Mouse (Mus musculus): Measurements from ENCODE around the gene Rsph1. TPM values are rescaled to one million over a fixed set of nuclear protein-coding genes. Genes with fewer than 3 reads are reported as not detected.

Rsph1 gene
- polyA plus RNA-seq, 1 experiment = 0.52 TPM

DNA sequence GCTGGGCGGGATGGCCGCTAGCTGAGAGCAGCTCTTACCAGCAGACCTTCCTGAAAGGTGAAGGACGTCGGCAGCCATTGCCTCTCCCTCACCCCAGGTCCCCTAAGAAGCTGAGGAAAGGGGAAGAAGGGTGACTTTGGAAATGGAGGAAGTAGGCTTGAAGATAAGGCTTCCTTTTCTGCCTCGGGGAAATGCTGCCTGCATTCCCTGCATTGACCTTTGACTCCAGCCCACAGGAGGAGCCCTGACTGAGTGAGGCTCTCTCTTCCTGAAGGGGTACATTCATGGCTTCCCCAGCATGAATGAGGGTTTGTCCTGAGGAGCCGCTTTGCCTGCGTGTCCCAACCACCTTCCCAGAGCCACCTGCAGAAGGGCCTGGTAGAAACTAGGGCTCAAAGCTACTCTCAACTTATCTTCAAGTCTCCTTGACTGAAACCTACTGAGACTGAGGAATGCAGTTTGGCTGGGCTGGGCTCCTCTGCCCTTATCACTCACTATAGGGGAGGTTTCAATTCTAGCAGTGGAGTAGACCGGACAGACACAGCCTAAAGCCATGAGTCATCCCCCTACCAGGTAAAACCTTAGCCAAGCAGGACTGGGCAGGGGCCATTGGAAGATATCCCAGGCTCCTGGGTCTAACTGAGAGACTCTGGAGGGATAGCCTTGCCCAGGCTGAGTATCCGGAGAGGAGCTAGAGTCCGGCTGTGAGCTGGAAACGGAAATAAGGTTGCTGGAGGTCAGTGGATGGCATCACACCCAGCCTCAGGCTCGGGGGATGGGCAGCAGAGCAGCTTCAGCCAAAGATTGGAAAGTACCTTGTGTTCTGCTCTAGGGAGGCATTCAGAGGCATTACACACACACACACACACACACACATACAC is 28.0 kb upstream of the Rsph1 start:
- DNase-seq (ENCODE audit: low read depth, low spot score) = no peak
- 29% methylated on average over 12 of the region's 12 CpGs for WGBS

DNA sequence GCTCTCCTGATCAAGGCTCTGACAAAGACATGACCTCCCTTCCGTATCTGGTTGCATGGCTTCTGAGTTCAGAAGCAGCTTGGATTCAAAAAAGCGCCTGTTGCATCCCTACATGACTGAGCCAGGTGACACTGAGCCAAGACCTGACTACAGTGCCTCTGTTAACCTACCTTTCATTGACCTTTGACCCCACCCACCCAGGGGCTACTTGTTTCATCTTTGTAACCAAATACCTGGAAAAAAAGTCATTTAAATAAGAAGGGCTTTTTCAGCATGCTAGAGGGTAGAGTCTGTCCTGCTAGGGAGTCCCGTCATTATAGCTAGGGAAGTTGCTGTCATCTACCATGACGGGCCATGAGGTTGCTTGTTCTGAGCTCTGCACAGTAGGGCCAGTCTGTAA is 26.2 kb upstream of the Rsph1 start:
- 91% methylated on average over 4 of the region's 4 CpGs for WGBS

DNA sequence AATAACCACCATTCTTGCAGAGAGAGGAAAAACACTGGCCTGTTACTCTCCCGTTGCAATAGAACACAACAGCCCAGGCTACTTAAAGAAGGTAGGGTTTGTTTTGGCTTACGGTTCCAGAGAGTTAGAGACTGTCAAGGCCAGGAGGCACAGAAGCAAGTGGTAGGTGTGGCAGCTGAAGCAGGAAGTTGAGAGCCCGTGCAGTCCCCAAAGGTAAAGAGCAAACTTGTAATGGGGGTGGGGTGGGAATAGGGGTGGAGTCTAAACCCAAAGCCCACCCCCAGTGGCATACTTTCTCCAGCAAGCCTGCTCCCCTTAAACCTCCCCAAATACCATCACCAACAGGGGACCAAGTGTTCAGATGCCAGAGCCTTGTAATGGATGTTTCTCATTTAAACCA is 23.6 kb upstream of the Rsph1 start:
- no peak for DNase-seq (ENCODE audit: low read depth, low spot score)
- WGBS = 23% methylated on average over 3 of the region's 3 CpGs

More for the DNA sequence above, 26.2 kb upstream of the Rsph1 start:
- DNase-seq (ENCODE audit: low read depth, low spot score) = no peak

DNA sequence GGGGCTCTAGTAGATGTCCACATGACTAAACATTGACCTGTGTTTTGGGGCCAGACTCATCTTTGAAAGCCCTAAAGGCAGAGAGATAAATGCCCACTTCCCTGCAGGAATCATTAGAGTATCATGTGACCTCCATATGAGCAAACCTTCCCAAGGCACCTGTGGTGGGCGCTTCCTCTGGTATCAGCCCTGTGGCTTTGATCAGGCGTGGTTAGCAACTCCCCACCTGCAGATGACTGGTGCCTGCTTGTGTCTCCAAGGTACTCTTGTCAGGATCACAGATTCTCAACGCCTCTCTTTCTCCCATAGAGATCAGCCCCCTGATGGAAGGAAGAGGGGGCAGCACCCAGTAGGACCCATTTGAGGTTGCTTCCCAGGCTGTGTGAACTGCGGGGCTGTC is 22.8 kb upstream of the Rsph1 start:
- DNase-seq (ENCODE audit: low read depth, low spot score) = no peak
- 88% methylated on average over 4 of the region's 4 CpGs for WGBS

DNA sequence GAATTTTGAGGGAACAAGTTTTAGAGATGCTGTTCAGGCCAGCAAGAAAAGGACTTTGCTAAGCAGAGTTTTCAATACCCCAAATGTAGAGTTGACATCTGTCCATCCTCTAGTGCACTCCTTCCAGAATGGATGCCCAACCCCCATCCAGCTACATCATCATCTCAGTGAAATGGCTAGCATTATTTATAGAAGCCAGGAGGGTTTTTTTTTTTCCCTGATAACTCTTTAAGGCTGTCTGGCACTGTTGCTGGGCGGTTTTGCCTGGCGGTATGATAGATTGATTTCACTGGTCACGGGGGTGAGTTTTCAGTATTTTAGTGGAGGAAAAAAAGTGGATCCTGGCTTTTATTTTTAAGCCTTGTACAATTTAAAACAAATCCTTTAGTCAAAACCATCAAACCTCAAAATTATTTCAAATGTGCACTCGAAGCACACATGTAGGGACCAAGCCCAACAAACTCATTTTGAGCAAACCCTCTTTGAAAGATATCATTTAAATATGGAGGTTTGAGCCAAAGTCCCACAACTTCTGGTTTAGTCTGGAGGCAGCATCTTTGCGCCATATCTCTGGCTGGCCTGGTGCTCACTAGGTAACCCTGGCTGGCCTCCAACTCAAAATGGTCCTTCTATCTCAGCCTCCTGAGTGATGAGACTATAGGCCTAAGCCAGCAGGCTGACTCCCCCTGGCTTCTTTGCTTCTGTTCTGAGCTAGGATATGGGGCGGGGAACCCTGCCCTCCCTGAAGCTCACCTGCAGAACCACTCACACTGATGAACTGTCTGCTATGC is 21.4 kb upstream of the Rsph1 start:
- DNase-seq (ENCODE audit: low read depth, low spot score) = no peak
- WGBS = 91% methylated on average over 6 of the region's 6 CpGs

DNA sequence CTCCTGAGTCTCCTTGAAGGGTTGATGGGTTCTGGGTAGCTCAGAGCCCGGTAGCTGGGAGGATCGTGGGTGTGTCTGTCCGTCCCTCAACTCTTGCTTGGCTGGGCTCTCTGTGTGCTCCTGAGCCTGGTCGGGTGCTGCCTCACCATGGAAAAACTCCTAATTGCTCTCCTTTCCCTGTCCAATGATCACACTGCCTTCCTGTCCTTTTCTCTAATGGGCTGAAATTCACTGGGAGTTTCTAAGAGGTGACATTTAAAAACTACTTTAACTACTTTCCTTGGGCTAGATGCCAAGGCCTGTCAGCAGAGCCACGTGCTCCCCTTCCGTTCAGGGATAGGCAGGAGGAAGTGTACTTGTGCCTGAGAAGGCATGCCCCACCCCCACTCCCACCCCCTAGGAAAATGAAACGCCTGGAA is 20.3 kb upstream of the Rsph1 start:
- DNase-seq (ENCODE audit: low read depth, low spot score) = no peak
- 2% methylated on average over 7 of the region's 7 CpGs for WGBS

DNA sequence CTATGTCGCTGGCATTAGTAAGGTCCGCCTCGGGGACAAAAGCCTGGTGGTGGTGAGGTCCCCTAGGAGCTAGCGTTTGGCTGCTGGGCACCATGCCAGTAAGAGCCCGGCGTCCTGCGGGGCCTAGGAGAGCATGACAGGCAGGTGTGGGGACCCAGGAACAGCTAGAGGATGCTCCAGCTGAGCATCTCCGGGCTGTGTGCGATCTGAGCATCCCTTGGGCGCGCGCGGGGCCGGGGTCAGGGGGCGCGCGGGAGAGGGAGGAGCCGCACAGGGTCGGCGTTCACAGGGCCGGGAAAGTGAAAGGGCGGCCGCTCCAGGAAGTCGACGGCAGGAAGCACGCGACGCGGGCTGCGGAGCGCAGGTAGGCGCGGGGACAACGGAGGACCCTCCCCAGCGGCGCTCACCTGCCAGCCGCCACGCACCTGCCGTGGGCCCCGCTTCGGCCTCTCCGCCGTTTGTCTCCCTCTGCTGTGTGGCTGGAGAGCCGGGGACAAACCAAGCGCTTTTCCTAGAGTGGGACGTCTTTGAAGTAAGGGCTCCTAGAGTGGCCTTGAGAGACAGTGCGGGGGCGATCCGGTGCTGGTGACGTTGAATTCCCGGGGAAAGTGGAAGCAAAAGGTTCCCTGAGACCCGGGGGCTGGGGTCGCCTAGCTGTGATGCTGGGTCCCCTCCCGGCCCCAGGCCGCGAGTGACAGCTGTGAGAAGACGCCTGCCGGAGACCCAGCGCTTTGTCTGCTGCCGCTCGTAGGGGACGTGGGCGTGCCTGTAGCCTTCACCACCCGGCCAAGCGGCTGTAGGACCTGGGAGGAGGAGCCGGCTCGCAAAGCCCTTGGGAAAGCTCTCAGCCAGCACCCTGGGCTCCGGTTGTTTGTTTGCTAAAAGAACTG is 19.0 kb upstream of the Rsph1 start:
- WGBS = 1% methylated on average over 68 of the region's 68 CpGs
- no peak for DNase-seq (ENCODE audit: low read depth, low spot score)

DNA sequence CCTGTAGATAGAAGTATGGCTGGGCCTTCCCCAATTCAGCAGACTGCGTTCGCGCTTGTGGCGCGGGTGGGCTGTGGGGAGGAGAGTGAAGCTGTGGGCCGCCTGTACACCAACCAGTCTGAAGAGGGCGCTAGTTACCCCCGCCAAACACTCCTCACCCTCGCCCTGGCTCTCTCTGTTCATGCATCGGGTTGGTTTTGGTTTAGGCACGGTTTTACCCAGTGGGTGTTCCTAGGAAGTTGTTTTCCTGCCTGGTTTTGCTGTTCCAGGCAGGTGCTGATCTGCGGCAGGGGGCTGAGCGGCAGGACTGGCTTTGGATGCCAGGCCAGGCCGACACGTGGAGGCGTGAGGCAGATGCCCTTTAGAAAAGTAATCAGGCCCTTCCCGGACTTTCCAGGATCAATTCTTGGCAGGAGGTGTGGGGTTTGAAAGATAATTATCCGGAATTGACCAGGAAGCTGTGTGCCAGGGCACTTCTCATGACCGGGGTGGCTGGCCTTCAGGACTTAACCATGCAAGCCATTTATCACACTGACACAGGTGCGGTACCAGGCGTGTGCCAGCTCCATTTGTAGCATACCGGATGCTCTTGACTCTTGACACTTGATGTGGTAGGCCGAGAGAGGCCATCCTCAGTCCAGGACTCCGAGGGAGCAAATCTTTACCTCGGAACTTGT is 18.2 kb upstream of the Rsph1 start:
- 21% methylated on average over 25 of the region's 25 CpGs for WGBS

DNA sequence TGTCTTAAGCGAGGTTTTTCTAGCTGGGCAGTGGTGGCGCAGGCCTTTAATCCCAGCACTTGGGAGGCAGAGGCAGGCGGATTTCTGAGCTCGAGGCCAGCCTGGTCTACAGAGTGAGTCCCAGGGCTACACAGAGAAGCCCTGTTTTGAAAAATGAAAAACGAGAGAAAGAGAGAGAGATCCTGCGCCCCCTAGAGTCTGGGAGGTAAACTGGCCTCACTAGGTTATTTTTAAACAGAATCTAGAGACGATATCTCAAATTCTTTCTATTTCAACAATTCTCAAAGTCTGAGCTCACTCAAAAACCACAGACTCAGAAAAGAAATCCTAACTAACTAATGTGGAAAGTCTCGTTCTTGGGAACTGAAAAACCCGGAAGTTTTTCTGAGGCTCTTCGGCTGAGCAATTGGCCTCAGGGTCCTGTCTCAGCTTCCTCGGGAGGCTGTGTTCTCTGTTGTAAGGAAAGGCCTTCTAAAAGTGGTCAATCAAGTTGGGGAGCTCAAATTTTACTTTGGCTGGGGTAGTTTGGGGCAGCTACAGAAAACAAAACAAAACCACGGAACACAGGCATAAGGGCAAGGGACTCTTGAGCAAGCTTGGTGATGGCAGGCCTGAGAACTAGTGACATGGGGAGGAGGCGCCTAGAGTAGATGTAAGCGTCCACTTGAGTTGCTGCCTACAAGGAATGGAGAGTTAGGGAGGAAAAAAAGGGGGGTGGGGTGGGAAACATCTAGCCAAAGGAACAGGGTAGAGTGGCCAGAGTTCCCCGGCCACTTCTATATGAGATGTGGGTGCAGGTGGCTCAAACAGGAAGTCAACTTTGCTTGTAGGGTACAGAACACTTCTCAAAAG is 17.4 kb upstream of the Rsph1 start:
- 67% methylated on average over 15 of the region's 15 CpGs for WGBS
- no peak for DNase-seq (ENCODE audit: low read depth, low spot score)

More for the DNA sequence above, 18.2 kb upstream of the Rsph1 start:
- DNase-seq (ENCODE audit: low read depth, low spot score) = no peak

DNA sequence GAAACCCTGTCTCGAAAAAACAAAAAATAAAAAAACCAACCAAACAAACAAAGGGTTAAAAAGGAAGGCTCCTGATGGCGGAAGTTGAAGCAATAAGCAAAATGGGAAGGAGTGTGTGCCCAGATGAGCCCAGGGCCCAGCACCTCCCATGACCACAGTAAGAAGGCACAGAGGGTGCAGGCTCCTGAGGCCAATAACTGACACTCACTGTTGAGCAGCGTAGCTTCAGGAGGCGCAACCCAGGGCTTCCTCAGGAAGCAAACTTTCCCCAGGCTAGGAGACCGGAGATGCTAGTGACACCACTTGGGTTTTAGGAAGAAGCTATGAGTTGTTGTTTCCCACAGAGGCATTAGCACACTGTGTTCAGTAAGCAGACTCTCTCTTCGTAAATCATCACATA is 13.7 kb upstream of the Rsph1 start:
- no peak for DNase-seq (ENCODE audit: low read depth, low spot score)
- 64% methylated on average over 6 of the region's 6 CpGs for WGBS

DNA sequence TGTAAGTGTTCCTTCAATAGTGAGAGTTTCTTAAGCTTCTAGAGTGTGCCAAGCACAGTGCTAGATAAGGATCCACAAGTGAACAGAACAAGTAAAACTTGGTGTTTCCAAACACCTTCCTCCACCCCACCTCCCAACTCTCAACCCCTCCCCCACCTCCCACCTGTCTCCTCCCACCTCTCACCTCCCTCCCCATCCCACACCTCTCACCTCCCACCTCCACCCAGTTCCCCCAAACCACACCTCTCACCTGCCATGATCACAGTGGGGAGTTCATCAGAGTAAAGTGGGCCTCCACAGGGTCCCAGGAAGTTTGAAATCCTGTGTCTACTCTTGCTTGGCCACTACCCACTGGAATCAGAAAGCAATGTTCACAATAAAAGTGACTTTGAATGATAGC is 13.1 kb upstream of the Rsph1 start:
- DNase-seq (ENCODE audit: low read depth, low spot score) = no peak

DNA sequence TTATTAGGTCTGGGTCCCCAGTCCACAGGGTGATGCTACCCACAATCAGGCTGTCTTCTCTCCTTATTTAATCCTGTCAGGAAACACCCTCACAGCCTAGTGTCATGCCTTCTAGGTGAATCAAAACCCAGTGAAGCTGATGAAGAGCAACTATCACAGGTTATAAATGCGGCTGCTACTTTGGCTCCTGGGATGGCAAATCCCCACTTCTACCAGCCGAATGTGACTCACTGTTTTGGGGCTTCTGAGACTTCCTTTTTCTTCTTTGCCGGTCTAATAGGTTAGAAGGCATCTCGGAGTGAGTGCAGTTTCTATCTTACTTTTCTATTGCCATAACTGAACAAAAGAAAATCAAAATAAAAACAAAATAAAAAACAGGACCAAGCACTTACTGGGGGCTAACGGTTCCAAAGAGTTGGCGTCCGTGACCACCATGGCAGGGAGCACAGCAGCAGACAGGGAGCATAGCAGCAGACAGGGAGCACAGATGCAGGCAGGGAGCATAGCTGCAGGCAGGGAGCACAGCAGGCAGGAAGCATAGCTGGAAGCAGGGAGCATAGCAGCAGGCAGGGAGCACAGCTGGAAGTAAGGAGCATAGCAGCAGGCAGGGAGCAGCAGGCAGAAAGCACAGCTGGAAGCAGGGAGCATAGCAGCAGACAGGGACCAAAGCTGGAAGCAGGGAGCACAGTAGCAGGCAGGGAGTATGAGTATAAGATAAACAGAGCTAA is 12.0 kb upstream of the Rsph1 start:
- DNase-seq (ENCODE audit: low read depth, low spot score) = no peak
- WGBS = 78% methylated on average over 7 of the region's 7 CpGs

DNA sequence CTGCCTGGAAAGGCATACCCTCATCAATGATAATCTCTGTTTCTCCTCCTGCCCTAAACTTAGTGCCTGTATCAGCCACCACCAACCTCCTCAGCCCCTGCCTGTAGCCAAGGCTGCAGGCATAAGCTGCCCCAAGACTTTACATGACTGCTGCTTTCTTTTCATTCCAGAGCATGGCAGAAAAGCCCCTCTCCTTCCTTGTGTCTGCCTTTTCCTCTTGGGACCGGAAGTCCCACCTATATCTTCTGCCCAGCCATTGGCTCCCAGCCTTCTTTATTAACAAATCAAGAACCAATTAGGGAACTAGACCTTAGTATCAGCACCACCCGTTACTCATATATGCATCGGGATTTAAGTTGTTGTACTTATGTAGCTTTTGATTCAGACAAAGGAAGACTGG is 10.0 kb upstream of the Rsph1 start:
- 85% methylated on average over 3 of the region's 3 CpGs for WGBS
- DNase-seq (ENCODE audit: low read depth, low spot score) = no peak

DNA sequence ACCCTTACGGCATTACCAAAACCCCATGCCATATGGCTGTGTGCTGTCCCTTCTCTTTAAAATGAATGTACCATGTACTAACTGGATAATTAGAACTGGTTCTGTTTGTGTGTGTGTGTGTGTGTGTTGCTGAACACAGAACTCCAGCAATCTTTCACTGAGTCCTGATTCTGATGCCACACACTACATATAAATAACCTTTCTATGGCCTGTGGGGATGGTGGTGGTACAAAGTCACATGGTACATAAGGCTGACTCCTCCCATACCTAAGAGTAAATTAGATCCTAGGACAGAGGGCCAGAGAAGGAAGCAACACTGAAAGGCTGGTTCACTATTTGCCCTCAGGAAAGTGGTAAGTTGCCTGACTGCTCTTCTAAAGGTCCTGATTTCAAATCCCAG is 9.3 kb upstream of the Rsph1 start, which contains the start of gene Slc37a1:
Slc37a1 (plus strand) TSS at position 301 of the 400 bp plus-strand sequence.
- WGBS = 100% methylated on average over 1 of the region's 1 CpGs
- DNase-seq (ENCODE audit: low read depth, low spot score) = no peak

DNA sequence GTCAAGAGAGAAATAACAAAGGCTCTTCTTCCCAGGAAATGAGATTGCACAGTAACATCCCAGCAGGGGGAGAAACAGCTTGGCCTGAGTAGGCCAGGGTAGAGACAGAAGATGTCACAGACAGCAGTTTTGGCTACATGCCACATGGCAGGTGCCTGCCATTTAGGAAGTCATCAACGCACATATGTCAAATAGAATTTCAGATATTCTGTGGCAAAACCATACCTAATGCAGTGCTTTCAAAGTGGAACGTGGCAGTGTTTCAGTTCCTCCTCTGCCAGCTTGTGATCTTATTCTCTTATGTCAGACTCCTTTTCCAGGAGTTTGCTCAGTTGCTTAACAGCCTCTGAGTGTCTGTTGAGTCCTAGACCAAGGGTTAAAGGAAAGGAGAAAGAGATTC is 8.7 kb upstream of the Rsph1 start:
- DNase-seq (ENCODE audit: low read depth, low spot score) = no peak
- 55% methylated on average over 2 of the region's 2 CpGs for WGBS

DNA sequence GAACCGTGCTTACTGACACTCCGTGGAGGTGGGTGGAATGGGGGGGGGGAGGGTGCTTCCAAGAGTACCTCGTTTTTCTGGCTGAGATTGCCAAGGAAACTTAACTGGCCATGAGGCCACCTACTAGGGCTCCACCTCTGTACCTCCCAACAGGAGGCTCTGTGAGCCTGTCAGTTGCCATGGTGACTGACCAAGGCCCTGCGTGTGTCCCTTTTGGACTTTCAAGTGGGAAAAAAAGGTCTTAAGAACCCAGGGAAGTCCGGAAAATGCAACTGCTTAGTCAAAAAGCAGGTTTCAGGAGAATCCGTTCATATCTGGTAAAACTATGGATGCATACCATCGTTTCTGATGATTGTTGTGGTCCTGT is 5.5 kb upstream of the Rsph1 start:
- 41% methylated on average over 7 of the region's 7 CpGs for WGBS

DNA sequence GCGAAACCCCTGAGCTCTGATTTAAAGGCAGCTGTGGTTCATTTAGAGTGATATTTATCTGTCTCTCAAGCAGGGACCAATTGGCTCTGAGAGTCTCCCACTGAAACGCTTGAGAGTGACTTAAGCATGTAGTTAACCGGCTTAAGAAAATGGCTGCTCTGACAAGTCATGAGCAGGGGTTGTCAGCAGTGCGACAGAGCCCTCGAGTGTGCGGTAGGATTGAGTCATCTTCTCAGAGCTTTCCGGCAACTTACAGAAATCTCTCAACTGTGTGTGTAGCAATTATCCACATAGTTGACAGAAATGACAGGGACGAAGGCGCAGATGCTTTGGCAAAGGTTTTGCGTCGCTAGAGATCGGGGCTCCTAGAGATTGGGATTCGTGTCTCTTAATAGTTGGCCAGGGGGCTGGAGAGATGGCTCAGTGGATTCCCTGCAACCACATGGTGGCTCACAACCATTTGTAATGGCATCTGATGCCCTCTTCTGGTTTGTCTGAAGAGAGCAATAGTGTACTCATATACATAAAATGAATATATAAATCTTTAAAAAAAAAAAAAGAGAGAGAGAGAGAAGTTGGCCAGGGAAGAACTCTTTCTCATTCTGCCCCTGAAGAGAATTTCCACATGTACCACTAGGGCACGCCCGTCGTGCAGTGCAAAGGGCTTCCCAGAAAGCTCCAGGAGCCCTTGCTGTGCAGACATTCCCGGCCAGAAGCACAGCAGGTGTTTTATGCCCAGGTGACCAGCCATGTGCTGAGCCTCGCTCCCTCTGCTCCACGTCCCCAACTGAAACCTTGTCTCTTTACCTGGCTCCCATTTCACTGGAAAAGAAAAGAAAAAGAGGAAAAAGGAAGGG is 4.9 kb upstream of the Rsph1 start:
- whole genome bisulfite sequencing = 53% methylated on average over 19 of the region's 19 CpGs
- no peak for DNase-seq (ENCODE audit: low read depth, low spot score)

More for the DNA sequence above, 5.5 kb upstream of the Rsph1 start:
- DNase-seq (ENCODE audit: low read depth, low spot score) = no peak

Measured in large intestine, adult 2 months (tissue).